Mouse (Mus musculus): ENCODE results near the gene Ints6.

DNA sequence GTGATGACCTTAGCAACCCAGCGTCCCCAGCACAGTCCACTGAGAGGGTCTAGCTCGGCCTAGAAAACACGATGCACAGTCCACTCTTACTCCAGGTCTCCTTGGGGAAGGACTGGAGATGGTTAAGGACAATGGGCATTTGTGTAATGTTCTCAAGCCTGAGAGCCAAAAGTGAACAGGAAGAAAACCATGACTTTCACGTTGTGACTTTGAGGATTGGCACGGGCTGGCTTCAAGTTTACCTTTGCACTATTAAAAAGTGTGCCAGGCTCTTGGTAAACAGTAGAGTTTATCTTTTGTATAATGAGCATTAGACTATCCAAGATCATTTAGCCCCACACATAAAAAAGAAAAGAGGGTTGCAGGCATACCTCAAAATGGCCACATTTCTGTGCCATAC is 22.0 kb upstream of the Ints6 start:
- TF ChIP-seq CTCF (IDR thresholded peaks at IDR 0.05; ENCODE audit: low read depth, low read length) (no peak), POLR2A (IDR thresholded peaks at IDR 0.05; ENCODE audit: borderline replicate concordance, low read depth, low read length) (no peak)
